In genomic region chr10:69829236-69829635, GRCm38 (mm10) we compare ENCODE assay signal across 17 mouse cellular contexts.
DNase-seq lines count a peak whose midpoint lies in the region; ATAC-seq and TF ChIP-seq lines count a peak whose summit lies in the region.
"Had no signal": no experiment of that assay in that cellular context is flagged by ENCODE, and none has a peak within 500 bp of the region (broad histone marks: within the 10 kb centered on the region; RNA-seq: fewer than 3 reads in every experiment).

No protein-coding gene starts in this region.

- 57% methylated on average over 3 of the region's 3 CpGs for WGBS in heart, embryonic 11.5 days (ENCODE audit: insufficient replicate concordance)
- WGBS in lung, embryonic 14.5 days: 54% methylated on average over 3 of the region's 3 CpGs

- H3K4me1 ChIP-seq in heart, embryonic 11.5 days (ENCODE audit: control insufficient read depth, insufficient read depth, low read length): peaks cover 15% of the 10 kb centered on the region
- H3K4me1 ChIP-seq in lung, embryonic 14.5 days (ENCODE audit: insufficient read depth): no peaks in the 10 kb centered on the region
- H3K4me1 ChIP-seq: embryonic facial prominence, embryonic 10.5 days had no signal

- H3K27me3 ChIP-seq in heart, embryonic 11.5 days (ENCODE audit: control insufficient read depth, insufficient read depth, low read length): no peaks in the 10 kb centered on the region
- no peaks in the 10 kb centered on the region for H3K27me3 ChIP-seq in lung, embryonic 14.5 days (ENCODE audit: insufficient read depth, low read length)
- H3K27me3 ChIP-seq: forebrain, embryonic 15.5 days had no signal

- no peaks in the 10 kb centered on the region for H3K36me3 ChIP-seq in heart, embryonic 11.5 days (ENCODE audit: control insufficient read depth, insufficient read depth, low read length)
- no peaks in the 10 kb centered on the region for H3K36me3 ChIP-seq in lung, embryonic 14.5 days (ENCODE audit: insufficient read depth)
- H3K36me3 ChIP-seq: forebrain, embryonic 15.5 days had no signal

- H3K4me2 ChIP-seq in heart, embryonic 11.5 days: no peak overlapping the region
- H3K4me2 ChIP-seq in lung, embryonic 14.5 days: no peak overlapping the region
- H3K4me2 ChIP-seq: forebrain, embryonic 15.5 days; midbrain, embryonic 11.5 days had no signal

- no peak for DNase-seq in heart, adult 18-20 months
- peak; percentile 27 for DNase-seq in ZHBTc4 (ENCODE audit: low read depth, low spot score)
- peak; percentile 31 for DNase-seq in heart, postnatal 4 days
- DNase-seq in lung, embryonic 14.5 days: peak; percentile 18
- no peak for DNase-seq in B cell, adult 2 months
- DNase-seq in urinary bladder, adult 18-20 months (ENCODE audit: low spot score in 2 of 2): no peak
- DNase-seq in cerebellum, adult 8-10 months: no peak
- DNase-seq: adrenal gland, adult 8-10 months; cerebellum, postnatal 10 days; layer of hippocampus, adult 9-11 months; right cerebral cortex, postnatal 4 days had no signal

- ATAC-seq in heart, embryonic 11.5 days (replicated peaks; ENCODE audit: insufficient number of reproducible peaks, low FRiP score, low TSS enrichment): no peak
- no peak for ATAC-seq in lung, embryonic 14.5 days (ENCODE audit: insufficient read depth)
- ATAC-seq: forebrain, embryonic 15.5 days; inflammation-experienced regulatory T-cells, adult 6 months had no signal

- H3K9ac ChIP-seq in heart, embryonic 11.5 days (ENCODE audit: low read depth, low read length): no peak overlapping the region
- no peak overlapping the region for H3K9ac ChIP-seq in lung, embryonic 14.5 days
- H3K9ac ChIP-seq: forebrain, embryonic 15.5 days had no signal

- no peaks in the 10 kb centered on the region for H3K9me3 ChIP-seq in heart, embryonic 11.5 days (replicated peaks; ENCODE audit: control insufficient read depth, low read length)
- no peaks in the 10 kb centered on the region for H3K9me3 ChIP-seq in lung, embryonic 14.5 days (ENCODE audit: low read depth, low read length)
- H3K9me3 ChIP-seq: embryonic facial prominence, embryonic 10.5 days; forebrain, embryonic 15.5 days had no signal

- TF ChIP-seq CTCF in lung, embryonic 14.5 days (IDR thresholded peaks at IDR 0.05; ENCODE audit: low read depth): no peak

- no peak overlapping the region for H3K4me3 ChIP-seq in heart, embryonic 11.5 days (ENCODE audit: low read depth, low read length)
- H3K4me3 ChIP-seq in lung, embryonic 14.5 days (ENCODE audit: low read depth, low read length): no peak overlapping the region
- H3K4me3 ChIP-seq: embryonic facial prominence, embryonic 10.5 days; erythroblast, embryonic 14.5 days; forebrain, embryonic 15.5 days had no signal

- H3K27ac ChIP-seq in heart, embryonic 11.5 days (ENCODE audit: low read depth, low read length): peak overlapping the region; percentile 73
- no peak overlapping the region for H3K27ac ChIP-seq in lung, embryonic 14.5 days (ENCODE audit: low read depth)
- H3K27ac ChIP-seq: embryonic facial prominence, embryonic 10.5 days; forebrain, embryonic 15.5 days had no signal

Comparison
In these comparisons a context has a peak if more than half of its experiments do, and no peak if none do; other contexts are left out.
1. DNase-seq: peak in ZHBTc4 (single experiment), heart, postnatal 4 days (single experiment) and lung, embryonic 14.5 days (single experiment); none in heart, adult 18-20 months (0 of 2), B cell, adult 2 months (0 of 2), urinary bladder, adult 18-20 months (0 of 2) and cerebellum, adult 8-10 months (single experiment).